Mouse (Mus musculus) CH12.LX (cell line): ENCODE results near the gene Pgm5.

ENCODE experiments used
- CTCF ChIP-seq, 2 experiments: IDR thresholded peaks in 1 of 2; conservative IDR thresholded peaks in 1 of 2; 2 replicates each; pipeline ENCODE4 v1.5.1; 2011 to 2012; ENCODE audit warnings: low read depth in 2 of 2, low read length in 2 of 2, improper control_type of control experiment in 1 of 2, inconsistent platforms in 1 of 2, mild to moderate bottlenecking in 1 of 2, moderate library complexity in 1 of 2
- E2F4 ChIP-seq: IDR thresholded peaks from 2 replicates; pipeline ENCODE4 v1.6.1; 2011; ENCODE audit warnings: low read depth, low read length, improper control_type of control experiment; ENCODE audit not compliant: insufficient replicate concordance
- EP300 ChIP-seq: IDR thresholded peaks from 2 replicates; pipeline ENCODE4 v1.6.1; 2011; ENCODE audit warnings: low read length, improper control_type of control experiment
- JUND ChIP-seq: conservative IDR thresholded peaks from 2 replicates; pipeline ENCODE4 v1.6.1; 2011; ENCODE audit warnings: low read depth, low read length, improper control_type of control experiment
- POLR2A ChIP-seq: IDR thresholded peaks from 2 replicates; pipeline ENCODE4 v1.6.1; 2011; ENCODE audit warnings: low read depth, mild to moderate bottlenecking, improper control_type of control experiment, low read length
- ZNF384 ChIP-seq: IDR thresholded peaks from 2 replicates; pipeline ENCODE4 v1.6.1; 2012; ENCODE audit warnings: low read depth, low read length, improper control_type of control experiment, inconsistent platforms

- no peak for TF ChIP-seq E2F4
- no peak for TF ChIP-seq JUND
- TF ChIP-seq CTCF (conservative IDR thresholded peaks at IDR 0.05 in 1 of 2, IDR thresholded peaks at IDR 0.05 in 1 of 2; ENCODE audit: low read depth in 2 of 2, low read length in 2 of 2), result no peak
- no peak for TF ChIP-seq EP300
- TF ChIP-seq POLR2A, result no peak
- TF ChIP-seq ZNF384, result no peak
These were observed 195.9 kb downstream of the Pgm5 start for GRCm38 (mm10) chr19:24665771-24666170.
